Mouse (Mus musculus) testis, adult 2 months (tissue): Measurements from ENCODE around the gene Gm20458.

Experiments
- CTCF ChIP-seq: fragments of 200-500 bp; IDR thresholded peaks from 2 replicates; pipeline ENCODE4 v1.5.1; 2012; ENCODE audit warnings: low read depth, mild to moderate bottlenecking, inconsistent platforms, low read length, moderate library complexity; ENCODE audit not compliant: control insufficient read depth, insufficient read depth, insufficient replicate concordance
- POLR2A ChIP-seq: fragments of 200-500 bp; IDR thresholded peaks from 2 replicates; pipeline ENCODE4 v1.6.1; 2012; ENCODE audit warnings: low read depth, mild to moderate bottlenecking, inconsistent platforms, low read length, moderate library complexity; ENCODE audit not compliant: control insufficient read depth

DNA sequence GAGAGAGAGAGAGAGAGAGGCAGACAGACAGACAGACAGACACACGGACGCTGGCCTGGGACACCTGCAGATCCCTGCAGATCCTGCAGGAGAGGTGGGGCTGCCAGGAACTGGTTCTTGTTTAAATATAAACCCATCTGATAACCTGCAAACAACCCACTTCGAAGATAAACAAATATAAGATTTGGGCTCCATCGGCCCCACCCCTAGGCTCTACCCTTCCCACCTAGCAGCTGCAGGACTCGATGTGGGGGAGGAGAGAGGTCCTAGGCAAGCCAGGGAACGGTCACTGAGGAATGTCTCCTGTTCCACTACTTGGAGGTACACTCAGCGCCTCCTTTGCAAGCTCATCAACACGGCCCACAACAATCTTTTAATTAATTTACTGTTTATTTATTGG, 22.5 kb upstream of the Gm20458 start:
- TF ChIP-seq CTCF (no peak), POLR2A (no peak)
